Mouse (Mus musculus) G1E-ER4 (cell line): ENCODE measurements around the gene Ppan. TPM values are rescaled to one million over a fixed set of nuclear protein-coding genes. Genes with fewer than 3 reads are reported as not detected.

ENCODE experiments used
- GATA1 ChIP-seq: IDR thresholded peaks from one replicate; pipeline ENCODE4 v1.8.0; 2012; ENCODE audit warnings: low read length, inconsistent platforms
- polyA plus RNA-seq: library from polyadenylated mRNA; stranded (reverse); fragments of >175 nt; gene quantifications from 2 replicates; pipeline ENCODE4 v1.2.3, GENCODE M21; 2012

Gene Ppan
- polyA plus RNA-seq = 341 and 357 TPM in 2 replicates

GRCm38 (mm10) chr9:20887704-20888385, at the start of gene Ppan:
Gene Ppan, plus strand, starts transcription at chr9:20888175.
- TF ChIP-seq GATA1 = no peak

GRCm38 (mm10) chr9:20838931-20839330, 49.0 kb upstream of the Ppan start:
- TF ChIP-seq GATA1 = no peak

- TF ChIP-seq GATA1 = no peak
Observed at GRCm38 (mm10) chr9:20842211-20842610, 45.8 kb upstream of the Ppan start.

- TF ChIP-seq GATA1 = no peak
Observed at GRCm38 (mm10) chr9:20842670-20843069, 45.3 kb upstream of the Ppan start.

GRCm38 (mm10) chr9:20850179-20850578, 37.8 kb upstream of the Ppan start:
- no peak for TF ChIP-seq GATA1

GRCm38 (mm10) chr9:20857131-20857530, 30.8 kb upstream of the Ppan start:
- no peak for TF ChIP-seq GATA1

- no peak for TF ChIP-seq GATA1
Observed at GRCm38 (mm10) chr9:20859926-20860325, 28.0 kb upstream of the Ppan start.

- TF ChIP-seq GATA1 = no peak
Observed at GRCm38 (mm10) chr9:20861821-20862220, 26.2 kb upstream of the Ppan start.

GRCm38 (mm10) chr9:20862225-20862624, 25.8 kb upstream of the Ppan start:
- TF ChIP-seq GATA1 = no peak

- no peak for TF ChIP-seq GATA1
Observed at GRCm38 (mm10) chr9:20866879-20867278, 21.1 kb upstream of the Ppan start.

GRCm38 (mm10) chr9:20868448-20869001, 19.4 kb upstream of the Ppan start, which contains the start of gene A230050P20Rik:
Gene A230050P20Rik, plus strand, starts transcription at chr9:20868642.
- TF ChIP-seq GATA1 = no peak

GRCm38 (mm10) chr9:20869246-20869645, 18.7 kb upstream of the Ppan start:
- no peak for TF ChIP-seq GATA1

- no peak for TF ChIP-seq GATA1
Observed at GRCm38 (mm10) chr9:20870211-20871173, 17.5 kb upstream of the Ppan start.

- no peak for TF ChIP-seq GATA1
Observed at GRCm38 (mm10) chr9:20872991-20873390, 15.0 kb upstream of the Ppan start.

- TF ChIP-seq GATA1 = no peak
Observed at GRCm38 (mm10) chr9:20873521-20873920, 14.5 kb upstream of the Ppan start.

GRCm38 (mm10) chr9:20875021-20875790, 12.8 kb upstream of the Ppan start:
- TF ChIP-seq GATA1 = no peak
